Mouse (Mus musculus) fibroblast of lung, adult 2 months (primary cell): ENCODE results near the gene St6galnac6.

Experiments
- DNase-seq: peaks from one replicate; pipeline ENCODE4 v3.0.0-alpha.2; 2011; ENCODE audit warnings: low read depth

Gene St6galnac6

GRCm38 (mm10) chr2:32617601-32618000 lies 18.1 kb downstream of the St6galnac6 start:
- no peak for DNase-seq

- DNase-seq: no peak
These were observed 18.5 kb downstream of the St6galnac6 start for GRCm38 (mm10) chr2:32618051-32618450.

- DNase-seq: no peak
These were observed 21.4 kb downstream of the St6galnac6 start for GRCm38 (mm10) chr2:32620682-32621516.

GRCm38 (mm10) chr2:32621517-32621859 lies 22.0 kb downstream of the St6galnac6 start, which contains the start of gene Ak1:
TSS of gene Ak1 (plus strand) at chr2:32621758.
- no peak for DNase-seq

GRCm38 (mm10) chr2:32624111-32624748 lies 24.7 kb downstream of the St6galnac6 start:
- no peak for DNase-seq

GRCm38 (mm10) chr2:32625212-32625872 lies 25.8 kb downstream of the St6galnac6 start:
- DNase-seq: no peak

GRCm38 (mm10) chr2:32625873-32626694 lies 26.6 kb downstream of the St6galnac6 start:
- no peak for DNase-seq

GRCm38 (mm10) chr2:32627266-32628043 lies 27.9 kb downstream of the St6galnac6 start:
- DNase-seq: no peak

- no peak for DNase-seq
These were observed 28.6 kb downstream of the St6galnac6 start for GRCm38 (mm10) chr2:32628044-32628550.

- peak; percentile 84 for DNase-seq
These were observed 29.2 kb downstream of the St6galnac6 start for GRCm38 (mm10) chr2:32628729-32629128.

- DNase-seq: peak; percentile 92
These were observed 29.9 kb downstream of the St6galnac6 start for GRCm38 (mm10) chr2:32629276-32629976.

GRCm38 (mm10) chr2:32630036-32630435 lies 30.5 kb downstream of the St6galnac6 start:
- DNase-seq: no peak

- no peak for DNase-seq
These were observed 31.5 kb downstream of the St6galnac6 start for GRCm38 (mm10) chr2:32631046-32631445.

GRCm38 (mm10) chr2:32631737-32632394 lies 32.4 kb downstream of the St6galnac6 start:
- DNase-seq: peak; percentile 65

- no peak for DNase-seq
These were observed 34.2 kb downstream of the St6galnac6 start for GRCm38 (mm10) chr2:32633660-32634059.

GRCm38 (mm10) chr2:32634277-32635105 lies 35.0 kb downstream of the St6galnac6 start:
- no peak for DNase-seq

GRCm38 (mm10) chr2:32636617-32637016 lies 37.1 kb downstream of the St6galnac6 start:
- DNase-seq: no peak

- DNase-seq: no peak
These were observed 38.3 kb downstream of the St6galnac6 start for GRCm38 (mm10) chr2:32637778-32638281.

- no peak for DNase-seq
These were observed 40.1 kb downstream of the St6galnac6 start for GRCm38 (mm10) chr2:32639632-32640031.
